Mouse (Mus musculus) liver, postnatal 0 days (tissue): ENCODE data around the gene Med13. TPM values are rescaled to one million over a fixed set of nuclear protein-coding genes. Genes with fewer than 3 reads are reported as not detected.
"Not testable (repeated sequence)": the region's sequence is repeated elsewhere in the genome, so short reads cannot be mapped to it uniquely, and the experiment has no call there.

ENCODE experiments used
- ATAC-seq: fragments of 200-750 bp; cut with Nextera tagmentation; 2 replicates; pipeline ENCODE4 v1.8.0; 2017; ENCODE audit warnings: mild to moderate bottlenecking, moderate library complexity
- DNase-seq: peaks from one replicate; pipeline ENCODE4 v3.0.0-alpha.2; 2016
- H3K27ac ChIP-seq: fragments of 300-500 bp; sonication (generic); 2 replicates; pipeline ENCODE4 v1.5.1; 2014; ENCODE audit warnings: antibody characterized with exemption, moderate library complexity, mild to moderate bottlenecking, low read depth
- H3K27me3 ChIP-seq: fragments of 300-500 bp; sonication (generic); 2 replicates; pipeline ENCODE4 v1.6.1; 2014; ENCODE audit warnings: low read length, control low read depth, mixed read lengths; ENCODE audit not compliant: insufficient read depth
- H3K36me3 ChIP-seq: fragments of 300-500 bp; sonication (generic); replicated peaks from 2 replicates; pipeline ENCODE4 v1.6.1; 2014; ENCODE audit warnings: mild to moderate bottlenecking, control low read depth, low read length, moderate library complexity, mixed read lengths; ENCODE audit not compliant: insufficient read depth
- H3K4me1 ChIP-seq: fragments of 300-500 bp; sonication (generic); 2 replicates; pipeline ENCODE4 v1.6.1; 2014; ENCODE audit warnings: antibody characterized with exemption, mild to moderate bottlenecking, control low read depth; ENCODE audit not compliant: insufficient read depth
- H3K4me2 ChIP-seq: fragments of 300-500 bp; sonication (generic); 2 replicates; pipeline ENCODE4 v1.6.1; 2014; ENCODE audit warnings: low read depth, mild to moderate bottlenecking, low read length, moderate library complexity, mixed read lengths
- H3K4me3 ChIP-seq: fragments of 300-500 bp; sonication (generic); 2 replicates; pipeline ENCODE4 v1.5.1; 2014; ENCODE audit warnings: low read depth, low read length
- H3K9ac ChIP-seq: fragments of 300-500 bp; sonication (generic); replicated peaks from 2 replicates; pipeline ENCODE4 v1.6.1; 2014; ENCODE audit warnings: mild to moderate bottlenecking, moderate library complexity
- H3K9me3 ChIP-seq: fragments of 300-500 bp; sonication (generic); 2 replicates; pipeline ENCODE4 v1.6.1; 2016; ENCODE audit warnings: mild to moderate bottlenecking, control low read depth, low read length, mixed read lengths
- CTCF ChIP-seq: sonication (generic); IDR thresholded peaks from 2 replicates; pipeline ENCODE4 v1.5.1; 2016; ENCODE audit warnings: antibody characterized with exemption, low read depth
- EP300 ChIP-seq: IDR thresholded peaks from 2 replicates; pipeline ENCODE4 v1.6.1; 2016; ENCODE audit warnings: antibody characterized with exemption, low read depth, mild to moderate bottlenecking
- WGBS: fragments of 180-500 bp; shearing (Covaris S2); extraction: QIAGEN DNeasy Blood & Tissue Kit; methylation state at CpG from one replicate; pipeline ENCODE4 v1.1.7; 2014; ENCODE audit not compliant: insufficient replicate concordance; 5-methylcytosine and 5-hydroxymethylcytosine counted together
- polyA plus RNA-seq: library from polyadenylated mRNA; unstranded; fragments of >200 nt; fragmentation: Nextera tagmentation; extraction: Ambion mirVana; gene quantifications from 2 replicates; pipeline ENCODE4 v1.2.1, GENCODE M21; 2015

Med13 gene
- polyA plus RNA-seq, 1 experiment from 2014 or later: 3.6 TPM

DNA sequence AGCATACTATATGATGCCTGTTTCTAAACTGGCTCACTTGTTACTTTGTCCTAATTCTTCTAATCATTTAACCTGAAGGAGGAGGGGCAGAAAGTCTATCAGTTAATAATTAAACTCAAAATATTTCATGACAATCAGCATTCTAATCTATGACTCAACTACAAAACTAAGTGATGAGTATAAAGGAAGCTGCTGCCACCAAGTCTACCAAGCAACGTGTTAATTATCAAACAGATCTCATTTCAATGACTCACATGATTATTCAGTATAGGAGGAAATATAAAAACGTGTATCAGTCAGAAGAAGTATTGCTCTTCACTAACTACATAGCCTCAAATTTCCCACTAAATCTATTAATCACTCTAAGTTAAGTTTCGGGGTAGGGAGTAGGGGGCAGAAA is 10.9 kb downstream of the Med13 start:
- Histone ChIP-seq H3K9ac (no peak overlapping the region), H3K9me3 (no peaks in the 10 kb centered on the region), H3K4me3 (no peak overlapping the region), H3K27me3 (no peaks in the 10 kb centered on the region), H3K4me2 (no peak overlapping the region), H3K36me3 (peaks cover 21% of the 10 kb centered on the region), H3K4me1 (peaks cover 7% of the 10 kb centered on the region; the same call in 1 of the 2 replicates), H3K27ac (no peak overlapping the region)
- DNase-seq (no peak), ATAC-seq (peak; percentile 58)
- WGBS: 68% methylated on average over 3 of the region's 3 CpGs
- TF ChIP-seq EP300: no peak
- no peak for TF ChIP-seq CTCF

DNA sequence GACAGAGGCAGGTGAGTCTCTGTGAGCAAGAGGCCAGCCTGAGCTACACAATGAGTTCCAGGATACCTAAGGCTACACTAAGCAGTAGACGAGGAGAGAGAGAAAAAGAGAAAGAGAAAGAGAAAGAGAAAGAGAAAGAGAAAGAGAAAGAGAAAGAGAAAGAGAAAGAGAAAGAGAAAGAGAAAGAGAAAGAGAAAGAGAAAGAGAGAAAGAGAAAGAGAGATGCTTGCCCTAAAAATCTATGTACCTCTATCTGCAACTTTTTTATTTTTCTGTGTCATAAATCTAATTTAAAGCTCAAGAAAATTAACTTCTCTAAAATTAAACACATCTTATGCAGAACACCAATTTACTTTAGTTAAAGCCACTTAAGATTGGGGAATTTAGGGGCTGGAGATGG is 12.5 kb downstream of the Med13 start:
- H3K4me2 ChIP-seq, DNase-seq, H3K27me3 ChIP-seq, H3K4me3 ChIP-seq, H3K4me1 ChIP-seq, H3K9me3 ChIP-seq, ATAC-seq, H3K27ac ChIP-seq, H3K9ac ChIP-seq: not testable (repeated sequence)
- WGBS: 86% methylated on average over 1 of the region's 1 CpGs
- peaks cover 25% of the 10 kb centered on the region for H3K36me3 ChIP-seq

DNA sequence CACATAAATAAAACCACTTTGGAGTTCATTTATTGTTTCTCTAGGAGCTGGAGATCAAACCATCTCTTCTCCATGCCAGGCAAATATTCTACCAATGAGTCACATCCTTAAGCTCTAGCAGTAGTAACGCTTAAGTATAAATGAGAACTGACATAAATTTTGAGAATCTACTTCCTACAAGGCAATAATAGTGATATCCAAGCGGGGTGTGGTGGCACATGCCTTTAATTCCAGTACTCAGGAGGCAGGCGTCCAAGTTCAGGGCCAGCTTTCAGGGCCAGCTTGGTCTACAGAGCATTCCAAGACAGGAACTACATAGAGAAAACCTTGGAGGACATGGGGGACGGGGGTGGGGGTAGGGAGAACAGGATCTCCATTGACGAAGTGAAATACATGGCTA is 33.2 kb downstream of the Med13 start:
- Histone ChIP-seq H3K36me3 (peaks cover 41% of the 10 kb centered on the region), H3K4me1 (no peaks in the 10 kb centered on the region), H3K9me3 (no peaks in the 10 kb centered on the region), H3K4me2 (no peak overlapping the region), H3K9ac (no peak overlapping the region), H3K27ac (no peak overlapping the region), H3K4me3 (no peak overlapping the region), H3K27me3 (no peaks in the 10 kb centered on the region)
- ATAC-seq (no peak), DNase-seq (no peak)
- no peak for TF ChIP-seq CTCF
- TF ChIP-seq EP300: no peak
- WGBS: 84% methylated on average over 5 of the region's 5 CpGs

DNA sequence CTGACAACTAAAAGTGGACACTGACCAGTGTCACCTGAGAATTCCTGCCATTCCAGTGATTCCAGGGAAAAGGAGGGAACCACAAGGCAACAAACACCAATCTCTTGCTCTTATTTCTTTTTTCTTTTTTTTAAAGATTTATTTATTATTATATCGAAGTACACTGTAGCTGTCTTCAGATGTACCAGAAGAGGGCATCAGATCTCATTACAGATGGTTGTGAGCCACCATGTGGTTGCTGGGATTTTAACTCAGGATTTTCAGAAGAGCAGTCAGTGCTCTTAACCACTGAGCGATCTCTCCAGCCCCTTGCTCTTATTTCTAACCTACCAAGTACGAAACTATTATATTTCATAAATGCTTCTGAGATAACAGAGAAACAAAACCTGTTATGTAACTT is 42.4 kb downstream of the Med13 start:
- H3K27ac ChIP-seq, H3K27me3 ChIP-seq, H3K9me3 ChIP-seq, H3K9ac ChIP-seq, DNase-seq, H3K4me2 ChIP-seq, ATAC-seq, H3K4me3 ChIP-seq, H3K4me1 ChIP-seq: not testable (repeated sequence)
- H3K36me3 ChIP-seq: peaks cover 22% of the 10 kb centered on the region
- TF ChIP-seq CTCF: peak; percentile 37
- WGBS: 71% methylated on average over 3 of the region's 3 CpGs

DNA sequence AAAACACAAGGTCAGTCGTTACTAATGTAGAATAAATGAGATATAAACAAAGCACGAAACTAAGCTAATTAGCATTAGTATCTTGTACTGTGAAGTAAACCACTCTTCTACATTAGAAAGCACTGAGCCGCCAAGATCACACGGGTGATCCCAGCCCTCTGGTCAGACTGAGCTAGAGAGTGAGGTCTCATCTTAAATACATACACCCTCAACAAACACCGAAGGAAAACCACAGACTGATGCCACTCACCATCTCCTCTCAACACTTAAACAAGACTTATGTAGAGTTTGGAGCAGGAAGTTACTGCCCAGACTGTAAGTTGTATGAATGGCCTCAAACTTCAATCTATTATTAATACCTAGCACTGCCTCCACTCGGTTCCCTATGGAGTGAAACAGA is 47.1 kb downstream of the Med13 start:
- H3K36me3 ChIP-seq: peaks cover 34% of the 10 kb centered on the region
- 71% methylated on average over 6 of the region's 6 CpGs for WGBS

DNA sequence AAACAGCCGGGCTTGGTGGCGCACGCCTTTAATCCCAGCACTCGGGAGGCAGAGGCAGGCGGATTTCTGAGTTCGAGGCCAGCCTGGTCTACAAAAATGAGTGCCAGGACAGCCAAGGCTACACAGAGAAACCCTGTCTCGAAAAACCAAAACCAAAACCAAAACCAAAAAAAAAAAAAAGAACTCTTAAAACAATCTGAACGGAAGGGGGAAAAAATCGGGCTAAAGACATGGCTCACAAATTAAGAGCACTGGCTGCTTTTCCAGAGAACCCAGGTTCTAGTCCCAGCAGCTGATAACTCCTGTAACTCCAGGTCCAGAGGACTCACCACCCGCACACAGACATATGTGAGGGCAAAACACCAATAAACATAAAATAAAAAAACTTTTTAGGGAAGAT is 65.2 kb downstream of the Med13 start:
- WGBS: 94% methylated on average over 10 of the region's 10 CpGs
- H3K4me2 ChIP-seq, DNase-seq, H3K4me1 ChIP-seq, ATAC-seq, H3K27ac ChIP-seq, H3K4me3 ChIP-seq, H3K9me3 ChIP-seq, H3K27me3 ChIP-seq, H3K9ac ChIP-seq: not testable (repeated sequence)
- H3K36me3 ChIP-seq: peaks cover 38% of the 10 kb centered on the region

More for the DNA sequence above, 47.1 kb downstream of the Med13 start:
- Histone ChIP-seq H3K27ac (no peak overlapping the region), H3K4me1 (no peaks in the 10 kb centered on the region), H3K4me3 (no peak overlapping the region), H3K9me3 (no peaks in the 10 kb centered on the region), H3K9ac (no peak overlapping the region), H3K27me3 (no peaks in the 10 kb centered on the region), H3K4me2 (no peak overlapping the region)
- ATAC-seq (no peak), DNase-seq (no peak)
- no peak for TF ChIP-seq EP300
- TF ChIP-seq CTCF: no peak

DNA sequence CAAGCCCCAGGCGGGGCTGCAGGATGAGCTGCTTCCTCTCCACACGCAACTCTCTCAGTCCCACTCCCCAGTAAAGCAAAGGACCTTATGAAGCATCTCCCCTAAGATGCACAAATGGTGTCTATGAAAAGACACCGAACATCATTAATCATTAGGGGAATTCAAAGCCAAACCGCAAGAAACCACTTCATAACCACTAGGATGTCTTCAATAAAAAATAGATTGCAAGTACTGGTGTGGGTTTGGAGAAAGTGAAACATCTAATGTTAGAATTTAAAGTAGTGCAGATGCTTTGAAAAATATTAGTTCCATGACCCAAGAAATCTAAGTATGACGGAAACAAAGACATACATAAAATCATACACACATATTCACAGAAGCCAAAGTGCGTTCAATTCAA is 65.7 kb downstream of the Med13 start:
- peaks cover 38% of the 10 kb centered on the region for H3K36me3 ChIP-seq
- no peak overlapping the region for H3K4me2 ChIP-seq
- no peaks in the 10 kb centered on the region for H3K27me3 ChIP-seq
- WGBS: 92% methylated on average over 6 of the region's 6 CpGs
- H3K4me1 ChIP-seq: no peaks in the 10 kb centered on the region
- ATAC-seq: no peak
- no peak overlapping the region for H3K27ac ChIP-seq
- no peak overlapping the region for H3K9ac ChIP-seq
- H3K9me3 ChIP-seq: no peaks in the 10 kb centered on the region
- DNase-seq: no peak
- no peak for TF ChIP-seq CTCF
- TF ChIP-seq EP300: no peak
- H3K4me3 ChIP-seq: no peak overlapping the region
